Mouse (Mus musculus) Patski (cell line): ENCODE data around the gene Ksr2. TPM values are rescaled to one million over a fixed set of nuclear protein-coding genes. Genes with fewer than 3 reads are reported as not detected.

Experiments
- ATAC-seq: fragments of 100-300 bp; one replicate; pipeline ENCODE4 v1.8.0; 2021
- CTCF ChIA-PET: fragments of 350-600 bp; sonication (Branson Sonifier 250); formaldehyde crosslinking; loops from one replicate; lab custom pipeline; 2022; ENCODE audit warnings: inconsistent platforms; lab: Charles Lee
- POLR2A ChIA-PET: fragments of 350-600 bp; sonication (Branson Sonifier 250); formaldehyde crosslinking; loops from one replicate; lab custom pipeline; 2022; ENCODE audit warnings: antibody characterized with exemption, inconsistent platforms; lab: Charles Lee
- DNase-seq: peaks from one replicate; pipeline ENCODE4 v3.0.0-alpha.2; 2011; ENCODE audit warnings: low read depth, low spot score
- H3K27me3 ChIP-seq: fragments of 371-371 bp; one replicate; pipeline ENCODE4 v1.5.1; 2021
- CTCF ChIP-seq: fragments of 100-300 bp; IDR thresholded peaks from one replicate; pipeline ENCODE4 v1.5.1; 2021
- in situ Hi-C: fragments of 300-500 bp; cut with MboI; formaldehyde crosslinking; loops from 3 replicates; pipeline ENCODE4 v1.11.1; 2018; ENCODE audit warnings: low pct_unique_long_range_greater_than_20kb, mixed read lengths
- polyA plus RNA-seq: library from polyadenylated mRNA; unstranded; gene quantifications from one replicate; pipeline ENCODE4 v1.2.3, GENCODE M21; 2021

The Ksr2 gene
- polyA plus RNA-seq, 1 experiment from 2014 or later: not detected

DNA sequence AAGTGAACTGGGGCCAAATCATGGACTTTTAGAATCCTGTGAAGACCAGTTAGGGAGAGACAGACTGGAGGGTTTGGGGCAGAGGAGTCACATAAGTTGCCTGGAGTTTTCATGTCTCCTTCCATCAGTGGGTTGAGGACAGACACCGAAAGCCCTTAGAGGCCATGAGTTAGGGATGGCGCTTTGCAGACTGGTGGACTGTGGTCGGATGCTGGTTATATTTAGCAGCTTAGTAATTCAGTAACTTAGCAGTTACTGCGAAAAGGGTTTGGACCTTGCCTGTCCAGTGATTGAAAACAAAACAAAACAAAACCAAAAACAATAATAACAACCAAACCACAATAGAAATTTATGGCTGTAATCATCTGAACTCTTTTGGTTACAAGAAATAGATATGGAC lies 29.3 kb downstream of the Ksr2 start:
- ATAC-seq: no peak
- in situ Hi-C loops: no loop called here
- DNase-seq: no peak

DNA sequence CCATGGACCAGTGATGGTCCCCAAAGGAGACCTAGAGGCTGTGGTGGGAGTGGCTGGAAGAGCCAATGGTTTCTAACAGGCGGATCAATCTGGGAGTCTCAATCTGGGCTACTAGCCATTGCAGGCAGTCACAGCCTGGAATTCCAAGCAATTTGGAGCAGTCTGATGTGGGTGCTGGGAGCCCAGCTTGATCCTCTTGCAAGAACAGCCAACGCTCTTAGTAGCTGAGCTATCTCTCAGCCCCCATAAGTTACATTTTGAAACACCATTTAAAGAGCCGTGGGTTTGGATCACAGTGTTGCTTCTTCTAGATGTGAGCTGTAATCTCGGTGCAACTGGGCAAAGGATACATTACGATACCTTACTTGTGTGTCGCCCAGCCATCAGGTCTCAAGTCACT lies 30.1 kb downstream of the Ksr2 start:
- peaks cover 33% of the 10 kb centered on the region for H3K27me3 ChIP-seq
- TF ChIP-seq CTCF: no peak
- DNase-seq (no peak), ATAC-seq (no peak)
- in situ Hi-C loops: no loop called here
- POLR2A ChIA-PET: no interaction called here
- CTCF ChIA-PET: interaction anchor here (1.4 kb wide), 1 partner anchor 10 kb away, joined by 4 read pairs; no protein-coding TSS in a partner anchor

More for the DNA sequence above, 29.3 kb downstream of the Ksr2 start:
- no peak for TF ChIP-seq CTCF
- ChIA-PET POLR2A (no interaction called here), CTCF (interaction anchor here (1.4 kb wide), 1 partner anchor 10 kb away, joined by 4 read pairs; no protein-coding TSS in a partner anchor)
- peaks cover 33% of the 10 kb centered on the region for H3K27me3 ChIP-seq

DNA sequence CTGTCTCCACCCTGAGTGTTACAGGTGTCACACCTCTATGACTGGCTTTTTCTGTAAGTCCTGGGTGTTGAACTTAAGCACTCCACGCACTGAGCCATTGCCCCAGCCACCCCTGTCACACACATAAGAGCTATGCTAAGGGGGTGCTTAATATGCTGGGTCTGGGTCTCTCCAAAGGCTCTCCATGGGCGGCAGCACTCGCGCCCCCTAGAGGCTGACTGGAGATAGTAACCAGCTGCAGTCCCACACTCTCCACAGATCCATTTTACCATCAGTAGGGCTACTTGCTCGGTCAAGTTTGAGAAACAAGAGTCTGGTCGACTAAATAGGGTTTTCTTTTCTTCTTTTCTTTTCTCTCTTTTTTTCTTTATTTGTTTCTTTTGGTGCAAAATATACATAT lies 33.9 kb downstream of the Ksr2 start:
- peaks cover 38% of the 10 kb centered on the region for H3K27me3 ChIP-seq
- ATAC-seq (no peak), DNase-seq (no peak)
- in situ Hi-C loops: no loop called here
- POLR2A ChIA-PET: no interaction called here
- CTCF ChIA-PET: interaction anchor here (1.2 kb wide), 2 partner anchors 13 to 18 kb away, joined by 3 to 4 read pairs; no protein-coding TSS in a partner anchor
- TF ChIP-seq CTCF: no peak

DNA sequence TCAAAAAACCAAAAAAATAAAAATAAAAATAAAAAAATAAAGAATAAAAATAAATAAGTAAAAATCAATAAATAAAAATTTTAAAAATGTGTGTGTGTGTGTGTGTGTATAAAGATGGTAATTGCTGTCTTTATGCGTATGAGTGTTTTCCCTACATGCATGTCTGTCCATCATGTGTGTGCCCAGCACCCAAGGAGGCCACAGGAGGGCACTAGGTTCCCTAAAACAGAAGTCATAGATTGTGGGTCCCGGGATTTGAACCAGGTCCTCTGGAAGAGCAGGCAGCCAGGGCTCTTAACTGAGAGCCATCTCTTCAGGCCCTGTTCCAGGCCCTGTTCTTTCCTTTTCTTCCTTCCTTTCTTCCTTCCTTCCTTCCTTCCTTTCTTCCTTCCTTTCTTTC lies 38.2 kb downstream of the Ksr2 start:
- ATAC-seq: no peak
- ChIA-PET POLR2A (no interaction called here), CTCF (no interaction called here)
- no peak for DNase-seq
- TF ChIP-seq CTCF: no peak
- H3K27me3 ChIP-seq: peaks cover 17% of the 10 kb centered on the region
- in situ Hi-C loops: no loop called here

DNA sequence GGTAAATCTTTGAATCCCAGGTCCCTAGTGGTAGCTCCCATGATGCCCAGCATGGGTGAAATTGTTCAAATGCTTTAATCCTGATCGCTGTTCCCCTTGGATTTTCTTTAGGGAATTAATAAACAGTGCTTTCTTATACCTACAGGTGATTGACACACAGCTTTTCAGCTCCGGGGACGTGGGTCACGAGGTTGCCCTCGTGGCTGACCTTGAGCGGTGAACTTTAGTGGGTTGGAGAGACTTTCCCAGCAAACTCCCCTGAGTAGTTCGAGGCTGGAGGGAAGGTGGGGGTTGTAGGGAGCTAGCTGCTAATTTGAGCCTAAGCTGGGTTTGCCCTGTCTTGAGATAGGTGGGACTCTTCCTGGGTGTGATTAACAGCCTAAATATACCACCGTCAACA lies 41.7 kb downstream of the Ksr2 start:
- ChIA-PET POLR2A (no interaction called here), CTCF (interaction anchor here (0.9 kb wide), 1 partner anchor 50 kb away, joined by 3 read pairs; no protein-coding TSS in a partner anchor)
- in situ Hi-C loops: no loop called here

DNA sequence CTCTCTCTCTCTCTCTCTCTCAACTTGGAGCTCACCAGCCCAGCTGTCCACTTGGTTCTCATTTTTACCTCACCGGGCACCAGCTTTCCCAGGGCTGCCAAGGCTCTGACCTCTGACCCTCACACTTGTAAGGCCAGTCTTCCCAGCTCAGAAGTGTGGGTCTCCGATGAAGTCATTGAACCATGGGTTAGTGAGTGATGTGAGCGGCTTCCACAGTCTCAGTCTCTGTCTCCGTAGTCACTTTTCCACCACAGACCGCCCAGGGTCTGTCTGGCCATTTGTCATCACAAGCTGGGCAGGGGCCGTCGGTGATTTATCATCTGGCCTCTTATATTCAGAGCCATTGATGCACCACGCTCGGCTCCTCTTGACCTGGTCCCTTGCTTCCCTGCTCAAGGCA lies 43.3 kb downstream of the Ksr2 start:
- H3K27me3 ChIP-seq: peaks cover 11% of the 10 kb centered on the region
- no peak for TF ChIP-seq CTCF
- POLR2A ChIA-PET: no interaction called here
- ATAC-seq: no peak
- in situ Hi-C loops: no loop called here
- no peak for DNase-seq
- CTCF ChIA-PET: interaction anchor here (0.6 to 1.3 kb wide), 2 partner anchors 20 to 982 kb away, joined by 3 to 4 read pairs; no protein-coding TSS in a partner anchor

More for the DNA sequence above, 41.7 kb downstream of the Ksr2 start:
- peaks cover 18% of the 10 kb centered on the region for H3K27me3 ChIP-seq
- no peak for TF ChIP-seq CTCF
- ATAC-seq (no peak), DNase-seq (no peak)

DNA sequence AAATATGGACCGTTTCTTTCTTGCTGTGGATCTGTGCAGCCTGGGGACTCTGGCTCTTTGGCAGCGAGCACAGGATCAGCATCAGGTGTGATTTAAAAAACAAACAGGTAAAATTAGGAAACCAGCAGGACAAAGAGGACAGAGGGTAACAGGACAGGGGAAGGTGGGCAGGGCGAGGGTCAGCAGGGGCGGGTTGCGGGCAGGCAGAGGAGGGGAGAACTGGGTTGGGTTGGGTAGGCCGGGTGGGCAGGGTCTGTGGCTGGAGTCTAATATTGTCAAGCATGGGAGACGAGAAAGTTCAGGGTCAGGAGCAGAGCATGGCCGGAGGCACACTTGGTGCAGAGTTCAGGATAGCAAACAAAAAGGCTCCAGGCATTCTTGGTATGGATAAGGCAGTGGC lies 43.8 kb downstream of the Ksr2 start:
- DNase-seq (no peak), ATAC-seq (no peak)
- in situ Hi-C loops: no loop called here
- CTCF ChIA-PET: interaction anchor here (0.6 to 1.3 kb wide), 2 partner anchors 20 to 983 kb away, joined by 3 to 4 read pairs; no protein-coding TSS in a partner anchor
- POLR2A ChIA-PET: no interaction called here
- peaks cover 10% of the 10 kb centered on the region for H3K27me3 ChIP-seq
- no peak for TF ChIP-seq CTCF

DNA sequence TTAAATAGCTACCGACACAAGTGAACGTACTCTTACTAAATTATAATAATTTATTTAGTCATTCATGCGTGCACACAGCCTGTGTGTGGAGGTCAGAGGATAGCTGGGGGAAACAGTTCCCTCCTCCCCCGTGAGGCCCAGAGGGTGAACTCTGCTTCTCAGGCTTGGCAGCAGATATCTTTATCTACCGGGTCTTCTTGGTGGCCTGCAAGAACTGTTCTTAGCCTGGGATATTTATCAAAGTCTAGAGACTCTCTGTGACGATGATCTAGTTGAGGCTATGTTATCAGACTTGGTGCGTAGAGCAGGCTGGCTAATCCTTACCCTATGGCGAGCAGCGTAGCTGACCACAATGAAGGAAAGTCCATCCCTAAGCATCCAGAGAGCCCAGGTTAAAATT lies 45.1 kb downstream of the Ksr2 start:
- CTCF ChIA-PET: no interaction called here
- TF ChIP-seq CTCF: no peak
- DNase-seq (no peak), ATAC-seq (no peak)
- in situ Hi-C loops: no loop called here
- POLR2A ChIA-PET: no interaction called here
- peaks cover 8% of the 10 kb centered on the region for H3K27me3 ChIP-seq

DNA sequence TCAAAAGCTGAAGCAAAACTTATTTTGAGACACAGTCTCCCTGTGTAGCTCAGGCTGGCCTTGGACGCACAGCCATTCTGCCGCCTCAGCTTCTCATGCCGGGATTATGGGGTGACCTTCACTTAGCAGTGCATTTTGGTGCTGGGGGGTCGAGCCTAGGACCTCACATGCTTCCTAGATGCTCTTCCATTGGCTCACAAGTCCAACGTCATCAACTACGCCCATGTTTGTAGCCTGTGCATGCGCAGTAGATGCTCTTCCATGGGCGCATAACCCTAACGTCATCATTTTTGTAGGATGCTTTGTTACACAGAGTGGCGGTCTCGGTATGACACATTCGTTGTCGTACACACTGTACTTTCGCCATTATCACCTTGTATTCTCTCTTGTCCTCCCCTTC lies 46.5 kb downstream of the Ksr2 start:
- DNase-seq (no peak), ATAC-seq (no peak)
- POLR2A ChIA-PET: no interaction called here
- H3K27me3 ChIP-seq: peaks cover 13% of the 10 kb centered on the region
- in situ Hi-C loops: no loop called here
- CTCF ChIA-PET: no interaction called here
- no peak for TF ChIP-seq CTCF

DNA sequence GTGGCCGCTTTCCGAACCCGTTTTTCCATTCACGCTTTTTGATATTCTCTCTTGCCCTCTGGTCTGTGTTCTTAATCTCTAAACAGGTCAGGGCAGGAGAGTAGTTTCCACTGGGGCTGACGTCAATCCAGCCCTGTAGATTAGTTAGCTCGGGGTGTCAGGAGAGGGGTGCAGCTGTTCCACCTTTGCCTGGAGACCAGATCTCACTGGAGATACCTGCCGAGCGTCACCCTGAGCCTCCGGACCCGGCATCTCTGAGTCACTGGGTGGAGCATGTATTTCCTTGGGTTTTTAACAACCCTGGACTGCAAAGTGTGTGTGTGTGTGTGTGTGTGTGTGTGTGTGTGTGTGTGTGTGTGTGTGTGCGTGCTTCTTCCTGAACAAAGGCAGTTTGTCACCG lies 53.3 kb downstream of the Ksr2 start:
- H3K27me3 ChIP-seq: peaks cover 18% of the 10 kb centered on the region
- ATAC-seq (no peak), DNase-seq (no peak)
- POLR2A ChIA-PET: no interaction called here
- in situ Hi-C loops: no loop called here
- CTCF ChIA-PET: no interaction called here
- no peak for TF ChIP-seq CTCF

DNA sequence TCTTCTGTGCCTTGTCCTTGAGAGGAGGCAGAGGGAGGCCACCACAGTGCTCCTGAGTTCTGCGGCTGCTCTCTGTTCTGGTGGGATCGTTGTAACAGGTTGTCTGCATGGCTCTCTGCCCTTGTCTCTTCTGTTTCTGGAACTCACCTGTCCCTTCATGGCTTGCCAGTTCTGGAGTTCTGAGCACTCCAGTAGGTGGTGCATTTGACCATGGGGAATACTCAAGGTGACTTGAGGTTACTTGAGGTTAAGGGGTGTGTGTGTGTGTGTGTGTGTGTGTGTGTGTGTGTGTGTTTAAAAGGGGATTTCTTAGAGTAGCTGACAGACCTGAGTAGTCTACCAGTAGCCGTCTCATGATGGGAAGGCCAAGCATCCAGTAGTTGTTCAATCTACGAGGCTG lies 55.2 kb downstream of the Ksr2 start:
- ChIA-PET CTCF (no interaction called here), POLR2A (no interaction called here)
- ATAC-seq (no peak), DNase-seq (no peak)
- H3K27me3 ChIP-seq: peaks cover 18% of the 10 kb centered on the region
- no peak for TF ChIP-seq CTCF
- in situ Hi-C loops: no loop called here

DNA sequence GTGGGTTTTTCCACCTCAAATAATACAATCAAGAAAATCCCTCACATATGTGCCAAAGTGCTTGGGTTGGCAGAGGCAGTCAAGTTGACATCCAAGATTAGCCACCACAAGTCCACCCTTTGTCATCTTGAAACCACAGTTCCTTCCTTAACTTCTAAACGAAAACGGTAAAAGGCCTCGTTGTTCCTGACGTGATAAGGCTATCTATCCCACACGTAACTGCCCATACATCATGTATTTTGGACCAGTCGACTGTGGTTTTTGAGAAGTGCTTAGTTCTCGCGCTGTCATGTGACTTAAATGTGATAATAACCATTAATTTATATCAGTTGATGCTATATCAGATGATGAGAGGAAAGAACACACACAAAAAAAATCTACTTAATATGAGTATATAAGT lies 55.8 kb downstream of the Ksr2 start:
- CTCF ChIA-PET: no interaction called here
- POLR2A ChIA-PET: no interaction called here
- no peak for DNase-seq
- no peak for ATAC-seq
- peaks cover 18% of the 10 kb centered on the region for H3K27me3 ChIP-seq
- in situ Hi-C loops: no loop called here
- TF ChIP-seq CTCF: no peak
